Mouse (Mus musculus) stomach, postnatal 0 days (tissue): ENCODE data around the gene Plekhh2.

Experiments
- CTCF ChIP-seq: IDR thresholded peaks from 2 replicates; pipeline ENCODE4 v1.5.1; 2016; ENCODE audit warnings: antibody characterized with exemption, low read depth, mild to moderate bottlenecking, moderate library complexity
- EP300 ChIP-seq: optimal IDR thresholded peaks from 2 replicates; pipeline ENCODE3; 2016; ENCODE audit warnings: antibody characterized with exemption

DNA sequence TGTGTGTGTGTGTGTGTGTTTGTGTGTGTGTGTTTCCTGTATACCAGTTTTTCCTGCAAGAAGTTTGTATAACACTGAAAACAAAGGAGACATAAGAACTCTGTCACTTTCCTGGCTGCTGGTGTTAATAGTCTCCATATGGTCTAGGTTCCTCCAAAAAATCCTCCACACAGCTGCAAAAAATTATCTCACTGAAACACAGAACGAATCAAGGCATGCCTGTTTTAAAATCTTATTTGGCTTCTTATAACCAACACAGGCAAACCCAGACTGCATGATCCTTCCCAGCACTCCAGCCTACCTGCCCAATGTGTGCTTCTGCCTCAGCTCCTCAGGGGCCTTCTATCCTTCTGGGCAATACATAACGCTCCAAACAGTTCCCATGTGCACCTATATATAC lies 111.2 kb downstream of the Plekhh2 start:
- TF ChIP-seq CTCF, result no peak
- no peak for TF ChIP-seq EP300
